Mouse (Mus musculus) hematopoietic stem cell, adult 5-6 weeks (primary cell): ENCODE data around the gene Fam171a2. TPM values are rescaled to one million over a fixed set of nuclear protein-coding genes. Genes with fewer than 3 reads are reported as not detected.

ENCODE experiments used
- ATAC-seq, 2 experiments: fragments of 125-278 bp in 1 of 2; replicated peaks in 1 of 2; 2 replicates each; pipeline ENCODE4 v1.8.0; 2016 to 2017; ENCODE audit warnings: inconsistent platforms in 2 of 2, mild to moderate bottlenecking in 2 of 2, moderate number of reproducible peaks in 2 of 2, low read depth in 1 of 2, moderate TSS enrichment in 1 of 2; ENCODE audit not compliant: low FRiP score in 2 of 2, poor library complexity in 2 of 2, severe bottlenecking in 2 of 2, insufficient read depth in 1 of 2, low TSS enrichment in 1 of 2
- total RNA-seq: library from RNA; stranded (forward); fragments of 172-1452, 232-1000 nt; gene quantifications from 2 replicates; pipeline ENCODE4 v1.2.3, GENCODE M21; 2017

The Fam171a2 gene
- 8.1 and 13.5 TPM in 2 replicates for total RNA-seq

- ATAC-seq = peak; percentile 29 to 54; a peak in 3 of 4 replicates
These were observed at the start of gene Fam171a2 for GRCm38 (mm10) chr11:102447497-102447896. Fam171a2 (minus strand) TSS chr11:102447682.

- ATAC-seq = no peak
These were observed 49.2 kb upstream of the Fam171a2 start for GRCm38 (mm10) chr11:102496732-102497131.

GRCm38 (mm10) chr11:102496206-102496605 lies 48.7 kb upstream of the Fam171a2 start:
- no peak for ATAC-seq

- ATAC-seq = no peak
These were observed 48.3 kb upstream of the Fam171a2 start for GRCm38 (mm10) chr11:102495742-102496141.

GRCm38 (mm10) chr11:102495114-102495513 lies 47.6 kb upstream of the Fam171a2 start:
- ATAC-seq = no peak

- no peak for ATAC-seq
These were observed 46.7 kb upstream of the Fam171a2 start for GRCm38 (mm10) chr11:102494063-102494650.

GRCm38 (mm10) chr11:102493241-102493640 lies 45.8 kb upstream of the Fam171a2 start:
- ATAC-seq = no peak

GRCm38 (mm10) chr11:102487901-102488300 lies 40.4 kb upstream of the Fam171a2 start:
- no peak for ATAC-seq

GRCm38 (mm10) chr11:102486733-102487386 lies 39.4 kb upstream of the Fam171a2 start:
- ATAC-seq = peak; percentile 67 to 74; a peak in 3 of 4 replicates

GRCm38 (mm10) chr11:102481779-102482178 lies 34.3 kb upstream of the Fam171a2 start:
- no peak for ATAC-seq

GRCm38 (mm10) chr11:102480897-102481296 lies 33.4 kb upstream of the Fam171a2 start:
- no peak for ATAC-seq

- no peak for ATAC-seq
These were observed 32.6 kb upstream of the Fam171a2 start for GRCm38 (mm10) chr11:102480111-102480510.

GRCm38 (mm10) chr11:102479581-102479980 lies 32.1 kb upstream of the Fam171a2 start:
- ATAC-seq = no peak

GRCm38 (mm10) chr11:102478671-102479070 lies 31.2 kb upstream of the Fam171a2 start:
- 0 out of 4 replicates have a peak, but pooled peaks of 1 of the 2 experiments have one; percentile 5 for ATAC-seq

GRCm38 (mm10) chr11:102475027-102475426 lies 27.5 kb upstream of the Fam171a2 start:
- ATAC-seq = no peak

- peak; percentile 69 to 71 for ATAC-seq
These were observed 22.3 kb upstream of the Fam171a2 start, which contains the start of gene Itga2b for GRCm38 (mm10) chr11:102469648-102470357. Itga2b (minus strand) TSS chr11:102470122.

GRCm38 (mm10) chr11:102467041-102467631 lies 19.7 kb upstream of the Fam171a2 start:
- peak; percentile 82 to 84 for ATAC-seq
